Mouse (Mus musculus) frontal cortex, adult 2 months (tissue): Measurements from ENCODE around the gene Lias. TPM values are rescaled to one million over a fixed set of nuclear protein-coding genes. Genes with fewer than 3 reads are reported as not detected.

Experiments used
- DNase-seq, 2 experiments: peaks; one replicate each; pipeline ENCODE4 v3.0.0; 2022; ENCODE audit warnings: low spot score in 1 of 2; ENCODE audit errors: extremely low spot score in 1 of 2
- polyA plus RNA-seq: library from polyadenylated mRNA; depleted of rRNA; stranded (reverse); fragments of >200 nt; gene quantifications from 2 replicates; pipeline ENCODE4 v1.2.3, GENCODE M21; 2012; rRNA removed

Lias gene
- polyA plus RNA-seq, 1 experiment: 43.9 TPM

GRCm38 (mm10) chr5:65424215-65424614 lies 32.9 kb downstream of the Lias start:
- no peak for DNase-seq

- no peak for DNase-seq
Observed at GRCm38 (mm10) chr5:65425251-65425650, 34.0 kb downstream of the Lias start.

GRCm38 (mm10) chr5:65428321-65428720 lies 37.0 kb downstream of the Lias start:
- DNase-seq: no peak

- no peak for DNase-seq
Observed at GRCm38 (mm10) chr5:65429441-65429840, 38.1 kb downstream of the Lias start.

- peak in 1 of 2 experiments; percentile 45 for DNase-seq
Observed at GRCm38 (mm10) chr5:65434471-65435362, 43.4 kb downstream of the Lias start.

- peak in 1 of 2 experiments; percentile 13 for DNase-seq
Observed at GRCm38 (mm10) chr5:65435363-65435805, 44.1 kb downstream of the Lias start.

GRCm38 (mm10) chr5:65435806-65436561 lies 44.7 kb downstream of the Lias start, which contains the start of gene Ugdh:
Ugdh (minus strand) TSS chr5:65435949.
- peak; percentile 94 to 96 for DNase-seq

GRCm38 (mm10) chr5:65438041-65438440 lies 46.7 kb downstream of the Lias start:
- DNase-seq: no peak

GRCm38 (mm10) chr5:65444981-65445380 lies 53.7 kb downstream of the Lias start:
- DNase-seq: no peak

GRCm38 (mm10) chr5:65446756-65447155 lies 55.5 kb downstream of the Lias start:
- no peak for DNase-seq

GRCm38 (mm10) chr5:65447826-65448225 lies 56.5 kb downstream of the Lias start:
- DNase-seq: no peak

GRCm38 (mm10) chr5:65448941-65449340 lies 57.6 kb downstream of the Lias start:
- no peak for DNase-seq

- no peak for DNase-seq
Observed at GRCm38 (mm10) chr5:65454771-65455170, 63.5 kb downstream of the Lias start.

GRCm38 (mm10) chr5:65457086-65457827 lies 66.0 kb downstream of the Lias start:
- DNase-seq: no peak

- no peak for DNase-seq
Observed at GRCm38 (mm10) chr5:65457846-65458245, 66.5 kb downstream of the Lias start.

GRCm38 (mm10) chr5:65459454-65459853 lies 68.2 kb downstream of the Lias start:
- no peak for DNase-seq

Other genes starting within 250 kb of the Lias start
- 17.5 and 20.7 TPM in 2 replicates for gene Wdr19, start 191.8 kb upstream of the Lias start, polyA plus RNA-seq
- gene Rfc1, start 55.8 kb upstream of the Lias start, polyA plus RNA-seq: 21.5 and 22.1 TPM in 2 replicates
- gene Klb, start 43.2 kb upstream of the Lias start, polyA plus RNA-seq: 0.40 and 0.42 TPM in 2 replicates
- 777 and 820 TPM in 2 replicates for gene Rpl9, start 53 bp upstream of the Lias start, polyA plus RNA-seq
- 29.1 and 29.2 TPM in 2 replicates for gene Ugdh, start 44.5 kb downstream of the Lias start, polyA plus RNA-seq
- gene Gm43552, start 101.3 kb downstream of the Lias start, polyA plus RNA-seq: not detected in 2 replicates
- gene Smim14, start 145.7 kb downstream of the Lias start, polyA plus RNA-seq: 148 and 181 TPM in 2 replicates
- 113 and 114 TPM in 2 replicates for gene Ube2k, start 145.7 kb downstream of the Lias start, polyA plus RNA-seq